Mouse (Mus musculus) limb, embryonic 13.5 days (tissue): Measurements from ENCODE around the gene Dnaja4. TPM values are rescaled to one million over a fixed set of nuclear protein-coding genes. Genes with fewer than 3 reads are reported as not detected.

Experiments
- ATAC-seq: fragments of 200-750 bp; cut with Nextera tagmentation; 2 replicates; pipeline ENCODE4 v1.8.0; 2017; ENCODE audit warnings: low read depth, moderate number of reproducible peaks, moderate TSS enrichment; ENCODE audit not compliant: low FRiP score
- H3K27ac ChIP-seq: fragments of 300-500 bp; sonication (generic); 2 replicates; pipeline ENCODE4 v1.5.1; 2015; ENCODE audit warnings: inconsistent platforms, mild to moderate bottlenecking, moderate library complexity
- H3K27me3 ChIP-seq: fragments of 300-500 bp; sonication (generic); 2 replicates; pipeline ENCODE4 v1.6.1; 2015; ENCODE audit warnings: mild to moderate bottlenecking, inconsistent platforms
- H3K36me3 ChIP-seq: fragments of 300-500 bp; sonication (generic); 2 replicates; pipeline ENCODE4 v1.6.1; 2015; ENCODE audit warnings: inconsistent platforms, mild to moderate bottlenecking, moderate library complexity
- H3K4me1 ChIP-seq: fragments of 300-500 bp; sonication (generic); 2 replicates; pipeline ENCODE4 v1.6.1; 2015; ENCODE audit warnings: inconsistent platforms
- H3K4me2 ChIP-seq: fragments of 300-500 bp; sonication (generic); replicated peaks from 2 replicates; pipeline ENCODE4 v1.6.1; 2015; ENCODE audit warnings: inconsistent platforms, mild to moderate bottlenecking, moderate library complexity
- H3K4me3 ChIP-seq: fragments of 300-500 bp; sonication (generic); 2 replicates; pipeline ENCODE4 v1.5.1; 2015; ENCODE audit warnings: moderate library complexity, mild to moderate bottlenecking, inconsistent platforms
- H3K9ac ChIP-seq: fragments of 300-500 bp; sonication (generic); 2 replicates; pipeline ENCODE4 v1.6.1; 2015; ENCODE audit warnings: mild to moderate bottlenecking, inconsistent platforms
- H3K9me3 ChIP-seq: fragments of 300-500 bp; sonication (generic); 2 replicates; pipeline ENCODE4 v1.6.1; 2016; ENCODE audit warnings: inconsistent platforms
- WGBS: fragments of 180-500 bp; shearing (Covaris S2); methylation state at CpG from one replicate; pipeline ENCODE4 v1.1.7; 2015; 5-methylcytosine and 5-hydroxymethylcytosine counted together
- polyA plus RNA-seq: library from polyadenylated mRNA; unstranded; fragments of >200 nt; fragmentation: Nextera tagmentation; extraction: Ambion mirVana; gene quantifications from 2 replicates; pipeline ENCODE4 v1.2.1, GENCODE M21; 2015

The Dnaja4 gene
- polyA plus RNA-seq, 1 experiment from 2014 or later: 11.5 TPM

- Histone ChIP-seq H3K36me3 (no peaks in the 10 kb centered on the region; the same call in 1 of the 2 replicates), H3K27me3 (peaks cover 27% of the 10 kb centered on the region), H3K4me3 (no peak overlapping the region), H3K9me3 (no peaks in the 10 kb centered on the region), H3K27ac (no peak overlapping the region), H3K9ac (no peak overlapping the region), H3K4me1 (peaks cover 36% of the 10 kb centered on the region), H3K4me2 (no peak overlapping the region)
- 79% methylated on average over 2 of the region's 2 CpGs for WGBS
- ATAC-seq: no peak
Measured at GRCm38 (mm10) chr9:54702581-54702980, 3.9 kb downstream of the Dnaja4 start.

DNA sequence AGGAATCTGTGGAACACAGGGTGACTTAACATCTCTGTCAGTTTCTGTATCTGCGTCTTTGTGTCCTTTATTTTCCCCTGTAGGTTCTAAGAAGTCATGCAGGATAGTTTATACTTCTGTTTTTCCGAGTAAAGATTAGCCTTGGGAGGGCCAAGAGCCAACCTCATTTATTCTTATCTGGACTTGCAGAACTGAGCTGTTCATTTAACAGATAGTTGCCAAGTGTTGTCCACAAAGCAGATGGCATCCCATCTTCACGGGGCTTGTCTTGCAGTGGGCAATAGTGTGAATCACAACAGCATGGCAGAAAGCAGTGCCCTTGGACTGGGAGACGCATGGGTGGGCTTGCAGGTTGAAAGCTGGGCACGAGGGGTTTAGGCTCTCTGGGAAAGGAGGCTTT, 5.7 kb downstream of the Dnaja4 start:
- 76% methylated on average over 5 of the region's 5 CpGs for WGBS
- H3K9me3 ChIP-seq: no peaks in the 10 kb centered on the region
- no peak for ATAC-seq
- H3K4me1 ChIP-seq: peaks cover 31% of the 10 kb centered on the region
- no peak overlapping the region for H3K27ac ChIP-seq
- no peak overlapping the region for H3K4me3 ChIP-seq
- peaks cover 7% of the 10 kb centered on the region for H3K36me3 ChIP-seq
- H3K4me2 ChIP-seq: no peak overlapping the region
- peaks cover 18% of the 10 kb centered on the region for H3K27me3 ChIP-seq
- no peak overlapping the region for H3K9ac ChIP-seq

GRCm38 (mm10) chr9:54705561-54705960, 6.9 kb downstream of the Dnaja4 start:
- Histone ChIP-seq H3K27me3 (peaks cover 9% of the 10 kb centered on the region), H3K36me3 (peaks cover 18% of the 10 kb centered on the region), H3K4me1 (peaks cover 23% of the 10 kb centered on the region), H3K9ac (no peak overlapping the region), H3K4me2 (no peak overlapping the region), H3K27ac (no peak overlapping the region), H3K4me3 (no peak overlapping the region), H3K9me3 (no peaks in the 10 kb centered on the region)
- WGBS: 26% methylated on average over 1 of the region's 1 CpGs
- ATAC-seq: no peak

- Histone ChIP-seq H3K27ac (no peak overlapping the region), H3K9me3 (no peaks in the 10 kb centered on the region), H3K4me3 (no peak overlapping the region), H3K36me3 (peaks cover 37% of the 10 kb centered on the region), H3K9ac (no peak overlapping the region), H3K4me2 (no peak overlapping the region), H3K4me1 (peaks cover 20% of the 10 kb centered on the region), H3K27me3 (no peaks in the 10 kb centered on the region)
- ATAC-seq: no peak
- WGBS: 46% methylated on average over 8 of the region's 8 CpGs
Measured at GRCm38 (mm10) chr9:54707288-54707999, 8.8 kb downstream of the Dnaja4 start.

- H3K9ac ChIP-seq: no peak overlapping the region
- peaks cover 42% of the 10 kb centered on the region for H3K36me3 ChIP-seq
- 88% methylated on average over 5 of the region's 5 CpGs for WGBS
- no peak overlapping the region for H3K4me2 ChIP-seq
- ATAC-seq: no peak
- H3K9me3 ChIP-seq: no peaks in the 10 kb centered on the region
- H3K4me1 ChIP-seq: peaks cover 20% of the 10 kb centered on the region
- H3K27ac ChIP-seq: no peak overlapping the region
- H3K27me3 ChIP-seq: no peaks in the 10 kb centered on the region
- H3K4me3 ChIP-seq: no peak overlapping the region
Measured at GRCm38 (mm10) chr9:54708085-54708484, 9.4 kb downstream of the Dnaja4 start.

- Histone ChIP-seq H3K27me3 (no peaks in the 10 kb centered on the region), H3K9ac (no peak overlapping the region), H3K9me3 (no peaks in the 10 kb centered on the region), H3K36me3 (peaks cover 96% of the 10 kb centered on the region), H3K27ac (no peak overlapping the region), H3K4me3 (no peak overlapping the region), H3K4me2 (no peak overlapping the region), H3K4me1 (no peaks in the 10 kb centered on the region)
- 83% methylated on average over 3 of the region's 3 CpGs for WGBS
- no peak for ATAC-seq
Measured at GRCm38 (mm10) chr9:54715776-54716175, 17.1 kb downstream of the Dnaja4 start.

DNA sequence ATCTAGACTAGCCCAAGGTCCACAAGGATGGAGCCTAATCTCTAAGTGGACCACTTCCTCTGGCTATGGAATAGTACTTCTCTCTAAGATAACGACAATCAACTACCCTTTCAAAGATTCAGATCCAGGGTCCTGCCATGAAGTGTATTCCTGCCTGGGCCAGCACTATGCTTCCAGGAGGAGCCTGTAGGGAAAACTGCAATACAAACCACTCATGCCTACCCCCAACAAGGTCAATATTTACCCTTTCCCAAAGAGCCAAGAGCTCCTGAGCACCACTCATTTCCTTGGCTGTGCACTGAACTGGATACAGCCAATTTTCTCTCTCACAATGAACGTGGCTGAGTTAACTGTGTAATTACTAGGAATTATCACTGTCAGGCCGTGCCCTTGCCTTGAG, 18.9 kb downstream of the Dnaja4 start:
- ATAC-seq: no peak
- WGBS: 81% methylated on average over 3 of the region's 3 CpGs
- H3K4me1 ChIP-seq: no peaks in the 10 kb centered on the region

GRCm38 (mm10) chr9:54722156-54722555, 23.5 kb downstream of the Dnaja4 start:
- 85% methylated on average over 7 of the region's 7 CpGs for WGBS

More for the DNA sequence above, 18.9 kb downstream of the Dnaja4 start:
- peaks cover 91% of the 10 kb centered on the region for H3K36me3 ChIP-seq
- H3K4me3 ChIP-seq: no peak overlapping the region
- H3K9ac ChIP-seq: no peak overlapping the region
- no peak overlapping the region for H3K27ac ChIP-seq
- no peaks in the 10 kb centered on the region for H3K27me3 ChIP-seq
- H3K4me2 ChIP-seq: no peak overlapping the region
- no peaks in the 10 kb centered on the region for H3K9me3 ChIP-seq

GRCm38 (mm10) chr9:54722596-54722995, 23.9 kb downstream of the Dnaja4 start:
- H3K4me1 ChIP-seq: no peaks in the 10 kb centered on the region
- H3K27ac ChIP-seq: no peak overlapping the region
- 84% methylated on average over 4 of the region's 4 CpGs for WGBS
- no peak overlapping the region for H3K4me2 ChIP-seq
- peaks cover 91% of the 10 kb centered on the region for H3K36me3 ChIP-seq
- no peak for ATAC-seq
- no peak overlapping the region for H3K4me3 ChIP-seq
- no peaks in the 10 kb centered on the region for H3K27me3 ChIP-seq
- H3K9me3 ChIP-seq: no peaks in the 10 kb centered on the region
- no peak overlapping the region for H3K9ac ChIP-seq

More at GRCm38 (mm10) chr9:54722156-54722555, 23.5 kb downstream of the Dnaja4 start:
- no peak overlapping the region for H3K4me2 ChIP-seq
- H3K27ac ChIP-seq: no peak overlapping the region
- H3K4me3 ChIP-seq: no peak overlapping the region
- H3K4me1 ChIP-seq: no peaks in the 10 kb centered on the region
- no peaks in the 10 kb centered on the region for H3K27me3 ChIP-seq
- H3K9ac ChIP-seq: no peak overlapping the region
- ATAC-seq: no peak
- H3K9me3 ChIP-seq: no peaks in the 10 kb centered on the region
- H3K36me3 ChIP-seq: peaks cover 91% of the 10 kb centered on the region

- 86% methylated on average over 5 of the region's 5 CpGs for WGBS
- Histone ChIP-seq H3K9me3 (no peaks in the 10 kb centered on the region), H3K9ac (no peak overlapping the region), H3K4me2 (no peak overlapping the region), H3K27me3 (no peaks in the 10 kb centered on the region), H3K27ac (no peak overlapping the region), H3K4me3 (no peak overlapping the region), H3K4me1 (no peaks in the 10 kb centered on the region), H3K36me3 (peaks cover 90% of the 10 kb centered on the region)
- ATAC-seq: no peak
Measured at GRCm38 (mm10) chr9:54726315-54726714, 27.6 kb downstream of the Dnaja4 start.

GRCm38 (mm10) chr9:54732122-54732521, 33.4 kb downstream of the Dnaja4 start:
- no peak overlapping the region for H3K27ac ChIP-seq
- no peaks in the 10 kb centered on the region for H3K27me3 ChIP-seq
- H3K9ac ChIP-seq: no peak overlapping the region
- no peak overlapping the region for H3K4me2 ChIP-seq
- 94% methylated on average over 2 of the region's 2 CpGs for WGBS
- ATAC-seq: no peak
- H3K4me3 ChIP-seq: no peak overlapping the region
- H3K9me3 ChIP-seq: no peaks in the 10 kb centered on the region
- H3K36me3 ChIP-seq: peaks cover 33% of the 10 kb centered on the region
- H3K4me1 ChIP-seq: peaks cover 11% of the 10 kb centered on the region

DNA sequence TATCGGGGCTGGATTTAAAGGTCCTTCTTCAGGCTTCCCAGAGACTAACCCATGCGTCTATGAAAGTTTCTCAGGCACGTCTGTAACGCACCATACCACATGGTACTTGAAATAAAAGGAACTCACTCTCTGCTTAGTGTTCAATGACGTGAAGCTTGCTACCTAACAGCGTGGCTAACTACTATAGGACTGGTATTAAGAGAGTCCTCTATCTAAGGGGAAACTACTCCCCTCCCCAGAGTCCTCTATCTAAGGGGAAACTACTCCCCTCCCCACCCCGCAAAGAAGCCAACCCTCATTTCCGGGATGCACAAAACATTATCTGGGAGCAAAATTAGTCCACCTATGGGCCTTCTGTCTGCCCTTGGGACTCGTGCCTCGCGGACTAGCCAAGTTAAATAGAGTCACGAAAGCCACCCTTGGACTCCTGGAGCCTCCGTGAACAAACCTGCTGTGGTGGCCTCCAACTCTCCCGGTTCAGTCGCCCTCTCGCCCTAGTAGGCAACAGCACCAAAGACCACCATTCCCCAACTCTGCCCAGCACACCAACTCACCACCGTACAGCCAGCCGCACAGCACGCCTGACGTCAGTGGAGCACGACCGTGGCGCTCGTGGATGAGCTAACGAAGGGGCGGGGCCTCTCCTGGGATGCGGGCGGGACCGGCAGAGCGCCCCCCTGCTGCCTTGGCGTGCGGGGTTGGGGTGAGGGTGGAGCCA, 35.4 kb downstream of the Dnaja4 start, which contains the start of gene Wdr61:
Gene Wdr61 (minus strand): TSS at position 599 of the 718 bp plus-strand sequence.
- Histone ChIP-seq H3K27ac (no peak within 1 kb of the TSS; the same call in 1 of the 2 replicates), H3K4me2 (peak within 1 kb of the TSS; percentile 85), H3K27me3 (no peaks in the 10 kb centered on the region), H3K9ac (peak within 1 kb of the TSS; percentile 85), H3K4me1 (peaks cover 11% of the 10 kb centered on the region), H3K36me3 (peaks cover 14% of the 10 kb centered on the region), H3K4me3 (peak within 1 kb of the TSS; percentile 74), H3K9me3 (no peaks in the 10 kb centered on the region)
- 2% methylated on average over 31 of the region's 32 CpGs for WGBS
- peak; percentile 96 for ATAC-seq
